In genomic region chr7:133954111-133955091, GRCm38 (mm10) we compare ENCODE assay signal across 15 mouse cellular contexts.
A peak's percentile ranks its signal among the peaks of the same experiment; 100 is the strongest.
DNase-seq lines count a peak whose midpoint lies in the region; ATAC-seq and TF ChIP-seq lines count a peak whose summit lies in the region.
"Had no signal": no experiment of that assay in that cellular context is flagged by ENCODE, and none has a peak within 500 bp of the region (broad histone marks: within the 10 kb centered on the region; RNA-seq: fewer than 3 reads in every experiment).

No protein-coding gene starts in this region.

- DNase-seq in heart, adult 9 months (ENCODE audit: low spot score in 2 of 2): no peak
- DNase-seq in lung, adult 2 months: no peak
- DNase-seq in kidney, postnatal 14 days: peak; percentile 60
- no peak for DNase-seq in T-cell, adult 2 months (ENCODE audit: low spot score)
- DNase-seq: adrenal gland, postnatal 14 days; left cerebral cortex, postnatal 4 days; right cerebral cortex, postnatal 4 days had no signal

- H3K4me2 ChIP-seq in heart, embryonic 16.5 days (ENCODE audit: low read depth, low read length): no peak overlapping the region
- H3K4me2 ChIP-seq in lung, embryonic 15.5 days: no peak overlapping the region
- no peak overlapping the region for H3K4me2 ChIP-seq in stomach, embryonic 15.5 days
- no peak overlapping the region for H3K4me2 ChIP-seq in hindbrain, embryonic 13.5 days
- H3K4me2 ChIP-seq: embryonic facial prominence, embryonic 15.5 days had no signal

- no peak for TF ChIP-seq POLR2A in lung, adult 2 months (IDR thresholded peaks at IDR 0.05; ENCODE audit: borderline replicate concordance, extremely low read depth, low read depth, low read length)

- 56% methylated on average over 9 of the region's 9 CpGs for WGBS in heart, embryonic 16.5 days
- 26% methylated on average over 9 of the region's 9 CpGs for WGBS in lung, embryonic 15.5 days
- WGBS in lung, adult 2 months: 53% methylated on average over 9 of the region's 9 CpGs
- WGBS in stomach, embryonic 15.5 days: 28% methylated on average over 9 of the region's 9 CpGs
- WGBS in hindbrain, embryonic 13.5 days: 56% methylated on average over 9 of the region's 9 CpGs

- H3K27ac ChIP-seq in heart, embryonic 16.5 days (ENCODE audit: low read length): 0 out of 2 replicates have a peak overlapping the region, but pooled peaks have one; percentile 18
- peak overlapping the region; percentile 81 for H3K27ac ChIP-seq in lung, embryonic 15.5 days
- H3K27ac ChIP-seq in stomach, embryonic 15.5 days: peak overlapping the region; percentile 13; the same call in 1 of the 2 replicates
- no peak overlapping the region for H3K27ac ChIP-seq in hindbrain, embryonic 13.5 days
- H3K27ac ChIP-seq: embryonic facial prominence, embryonic 15.5 days; hindbrain, embryonic 10.5 days had no signal

- H3K9ac ChIP-seq in heart, embryonic 16.5 days (ENCODE audit: low read length): no peak overlapping the region
- H3K9ac ChIP-seq in lung, embryonic 15.5 days: no peak overlapping the region
- no peak overlapping the region for H3K9ac ChIP-seq in stomach, embryonic 15.5 days
- H3K9ac ChIP-seq in hindbrain, embryonic 13.5 days: no peak overlapping the region
- H3K9ac ChIP-seq: embryonic facial prominence, embryonic 15.5 days had no signal

- no peak overlapping the region for H3K4me3 ChIP-seq in heart, embryonic 16.5 days (ENCODE audit: low read length)
- H3K4me3 ChIP-seq in lung, embryonic 15.5 days: no peak overlapping the region
- H3K4me3 ChIP-seq in lung, adult 2 months (replicated peaks; ENCODE audit: extremely low read depth, low read depth, low read length): no peak overlapping the region
- no peak overlapping the region for H3K4me3 ChIP-seq in stomach, embryonic 15.5 days (replicated peaks)
- H3K4me3 ChIP-seq in hindbrain, embryonic 13.5 days: no peak overlapping the region
- H3K4me3 ChIP-seq: embryonic facial prominence, embryonic 15.5 days; hindbrain, embryonic 10.5 days had no signal

- TF ChIP-seq CTCF in lung, adult 2 months (IDR thresholded peaks at IDR 0.05; ENCODE audit: insufficient read depth, low read length): no peak

- no peaks in the 10 kb centered on the region for H3K27me3 ChIP-seq in heart, embryonic 16.5 days (ENCODE audit: control insufficient read depth, insufficient read depth, low read length)
- no peaks in the 10 kb centered on the region for H3K27me3 ChIP-seq in lung, embryonic 15.5 days
- no peaks in the 10 kb centered on the region for H3K27me3 ChIP-seq in stomach, embryonic 15.5 days (replicated peaks)
- H3K27me3 ChIP-seq in hindbrain, embryonic 13.5 days: no peaks in the 10 kb centered on the region
- H3K27me3 ChIP-seq: embryonic facial prominence, embryonic 15.5 days; Patski had no signal

- no peaks in the 10 kb centered on the region for H3K36me3 ChIP-seq in heart, embryonic 16.5 days (ENCODE audit: control insufficient read depth, insufficient read depth)
- H3K36me3 ChIP-seq in lung, embryonic 15.5 days: peaks cover 16% of the 10 kb centered on the region; the same call in 1 of the 2 replicates
- H3K36me3 ChIP-seq in stomach, embryonic 15.5 days: no peaks in the 10 kb centered on the region
- no peaks in the 10 kb centered on the region for H3K36me3 ChIP-seq in hindbrain, embryonic 13.5 days
- H3K36me3 ChIP-seq: embryonic facial prominence, embryonic 15.5 days; hindbrain, embryonic 10.5 days had no signal

- no peaks in the 10 kb centered on the region for H3K9me3 ChIP-seq in heart, embryonic 16.5 days (replicated peaks; ENCODE audit: control insufficient read depth, low read length)
- H3K9me3 ChIP-seq in lung, embryonic 15.5 days: no peaks in the 10 kb centered on the region
- H3K9me3 ChIP-seq in stomach, embryonic 15.5 days: no peaks in the 10 kb centered on the region
- H3K9me3 ChIP-seq in hindbrain, embryonic 13.5 days: no peaks in the 10 kb centered on the region
- H3K9me3 ChIP-seq: embryonic facial prominence, embryonic 15.5 days; hindbrain, embryonic 10.5 days had no signal

- peaks cover 14% of the 10 kb centered on the region for H3K4me1 ChIP-seq in heart, embryonic 16.5 days (ENCODE audit: control insufficient read depth, insufficient read depth, low read length)
- H3K4me1 ChIP-seq in lung, embryonic 15.5 days: peaks cover 18% of the 10 kb centered on the region
- H3K4me1 ChIP-seq in lung, adult 2 months (ENCODE audit: control insufficient read depth, insufficient read depth, low read length): no peaks in the 10 kb centered on the region
- H3K4me1 ChIP-seq in stomach, embryonic 15.5 days: 0 out of 2 replicates have a peak, but pooled peaks cover 5% of the 10 kb centered on the region
- peaks cover 12% of the 10 kb centered on the region for H3K4me1 ChIP-seq in hindbrain, embryonic 13.5 days (replicated peaks)
- H3K4me1 ChIP-seq: embryonic facial prominence, embryonic 15.5 days had no signal

- no peak for ATAC-seq in heart, embryonic 16.5 days (replicated peaks; ENCODE audit: extremely low read depth, insufficient read depth, low FRiP score)
- ATAC-seq in lung, embryonic 15.5 days (ENCODE audit: borderline replicate concordance, extremely low read depth, low FRiP score, low TSS enrichment): peak; percentile 93
- peak; percentile 54; the same call in 1 of the 2 replicates for ATAC-seq in stomach, embryonic 15.5 days (ENCODE audit: insufficient read depth, low FRiP score, low read depth)
- no peak for ATAC-seq in hindbrain, embryonic 13.5 days (ENCODE audit: low FRiP score)
- ATAC-seq: forebrain, embryonic 16.5 days; Patski had no signal

Comparison
In these comparisons a context has a peak if more than half of its experiments do, and no peak if none do; other contexts are left out.
1. ATAC-seq: peak in lung, embryonic 15.5 days (single experiment) and stomach, embryonic 15.5 days (single experiment); none in heart, embryonic 16.5 days (single experiment) and hindbrain, embryonic 13.5 days (single experiment).